In genomic region chr8:86389690-86390671, GRCm38 (mm10) we compare ENCODE assay signal across 9 mouse cellular contexts.
DNase-seq lines count a peak whose midpoint lies in the region; ATAC-seq and TF ChIP-seq lines count a peak whose summit lies in the region.
"Had no signal": no experiment of that assay in that cellular context is flagged by ENCODE, and none has a peak within 500 bp of the region (broad histone marks: within the 10 kb centered on the region; RNA-seq: fewer than 3 reads in every experiment).

No protein-coding gene starts in this region.

- intact Hi-C loops in left cerebral cortex, postnatal 4 days (cut with DNase I), result no loop called here

- H3K27me3 ChIP-seq in heart, embryonic 16.5 days (ENCODE audit: control insufficient read depth, insufficient read depth, low read length), result no peaks in the 10 kb centered on the region
- H3K27me3 ChIP-seq in hindbrain, embryonic 12.5 days, result no peaks in the 10 kb centered on the region
- H3K27me3 ChIP-seq in thymus, adult 2 months (ENCODE audit: control insufficient read depth, insufficient read depth, low read length), result no peaks in the 10 kb centered on the region

- ATAC-seq in heart, embryonic 16.5 days (replicated peaks; ENCODE audit: extremely low read depth, insufficient read depth, low FRiP score), result peak; percentile 49
- peak; percentile 93 for ATAC-seq in hindbrain, embryonic 12.5 days (ENCODE audit: low FRiP score)

- H3K9me3 ChIP-seq in heart, embryonic 16.5 days (replicated peaks; ENCODE audit: control insufficient read depth, low read length), result no peaks in the 10 kb centered on the region
- no peaks in the 10 kb centered on the region for H3K9me3 ChIP-seq in hindbrain, embryonic 12.5 days (replicated peaks)
- H3K9me3 ChIP-seq: G1E had no signal

- 46% methylated on average over 3 of the region's 3 CpGs for WGBS in heart, embryonic 16.5 days
- 20% methylated on average over 3 of the region's 3 CpGs for WGBS in hindbrain, embryonic 12.5 days
- 69% methylated on average over 3 of the region's 3 CpGs for WGBS in thymus, adult 2 months

- H3K9ac ChIP-seq in heart, embryonic 16.5 days (ENCODE audit: low read length), result no peak overlapping the region
- no peak overlapping the region for H3K9ac ChIP-seq in hindbrain, embryonic 12.5 days

- H3K36me3 ChIP-seq in heart, embryonic 16.5 days (ENCODE audit: control insufficient read depth, insufficient read depth), result no peaks in the 10 kb centered on the region
- no peaks in the 10 kb centered on the region for H3K36me3 ChIP-seq in hindbrain, embryonic 12.5 days
- no peaks in the 10 kb centered on the region for H3K36me3 ChIP-seq in thymus, adult 2 months (ENCODE audit: control insufficient read depth, insufficient read depth, low read length)
- H3K36me3 ChIP-seq: G1E had no signal

- no peak overlapping the region for H3K4me3 ChIP-seq in heart, embryonic 16.5 days (ENCODE audit: low read length)
- no peak overlapping the region for H3K4me3 ChIP-seq in hindbrain, embryonic 12.5 days
- no peak overlapping the region for H3K4me3 ChIP-seq in thymus, adult 2 months (ENCODE audit: control insufficient read depth, insufficient read depth, low read length)

- H3K4me2 ChIP-seq in heart, embryonic 16.5 days (ENCODE audit: low read depth, low read length), result no peak overlapping the region
- H3K4me2 ChIP-seq in hindbrain, embryonic 12.5 days (replicated peaks), result no peak overlapping the region

- no peak for TF ChIP-seq POLR2A in thymus, adult 2 months (IDR thresholded peaks at IDR 0.05; ENCODE audit: control insufficient read depth, extremely low read depth, insufficient read depth, low read length, poor library complexity)

- no peak overlapping the region for H3K27ac ChIP-seq in heart, embryonic 16.5 days (ENCODE audit: low read length)
- H3K27ac ChIP-seq in hindbrain, embryonic 12.5 days, result peak overlapping the region; percentile 91
- H3K27ac ChIP-seq in thymus, adult 2 months (ENCODE audit: control insufficient read depth, insufficient read depth, low read length), result no peak overlapping the region

- no peak for TF ChIP-seq CTCF in thymus, adult 2 months (IDR thresholded peaks at IDR 0.05; ENCODE audit: borderline replicate concordance, control insufficient read depth, extremely low read depth, insufficient read depth, low read length, poor library complexity)

- no peaks in the 10 kb centered on the region for H3K4me1 ChIP-seq in heart, embryonic 16.5 days (ENCODE audit: control insufficient read depth, insufficient read depth, low read length)
- H3K4me1 ChIP-seq in hindbrain, embryonic 12.5 days, result peaks cover 26% of the 10 kb centered on the region
- no peaks in the 10 kb centered on the region for H3K4me1 ChIP-seq in thymus, adult 2 months (replicated peaks; ENCODE audit: control insufficient read depth, insufficient read depth, low read length)

- DNase-seq in heart, postnatal 4 days, result no peak
- peak; percentile 94 for DNase-seq in embryo, embryonic 10.5 days (ENCODE audit: low spot score)
- peak; percentile 78 for DNase-seq in left cerebral cortex, postnatal 4 days
- peak; percentile 78 for DNase-seq in right cerebral cortex, postnatal 25 days
- DNase-seq in thymus, adult 2 months, result no peak
- no peak for DNase-seq in adipocyte (ENCODE audit: low spot score)

Comparison
In these comparisons a context has a peak if more than half of its experiments do, and no peak if none do; other contexts are left out.
1. DNase-seq: peak in embryo, embryonic 10.5 days (single experiment), left cerebral cortex, postnatal 4 days (single experiment) and right cerebral cortex, postnatal 25 days (single experiment); none in heart, postnatal 4 days (single experiment), thymus, adult 2 months (single experiment) and adipocyte (single experiment).